Mouse (Mus musculus) olfactory bulb, adult 2 months (tissue): ENCODE results near the gene Olfr113.
"Not testable (repeated sequence)": the region's sequence is repeated elsewhere in the genome, so short reads cannot be mapped to it uniquely, and the experiment has no call there.

Experiments used
- CTCF ChIP-seq: fragments of 200-500 bp; IDR thresholded peaks from 2 replicates; pipeline ENCODE4 v1.5.1; 2012; ENCODE audit warnings: low read depth, mild to moderate bottlenecking, low read length, moderate library complexity; ENCODE audit not compliant: insufficient read depth
- POLR2A ChIP-seq: fragments of 200-500 bp; IDR thresholded peaks from 2 replicates; pipeline ENCODE4 v1.6.1; 2012; ENCODE audit warnings: mild to moderate bottlenecking, low read depth, low read length, moderate library complexity; ENCODE audit not compliant: insufficient read depth

GRCm38 (mm10) chr17:37538416-37538815 is 39.0 kb downstream of the Olfr113 start:
- TF ChIP-seq CTCF, POLR2A: not testable (repeated sequence)
